Mouse (Mus musculus): ENCODE results near the gene Gm20547. TPM values are rescaled to one million over a fixed set of nuclear protein-coding genes. Genes with fewer than 3 reads are reported as not detected.
A peak's percentile ranks its signal among the peaks of the same experiment; 100 is the strongest.

The Gm20547 gene
- polyA plus RNA-seq, 1 experiment = not detected

GRCm38 (mm10) chr17:34861704-34862415 is 20.0 kb downstream of the Gm20547 start:
- DNase-seq = no peak

DNA sequence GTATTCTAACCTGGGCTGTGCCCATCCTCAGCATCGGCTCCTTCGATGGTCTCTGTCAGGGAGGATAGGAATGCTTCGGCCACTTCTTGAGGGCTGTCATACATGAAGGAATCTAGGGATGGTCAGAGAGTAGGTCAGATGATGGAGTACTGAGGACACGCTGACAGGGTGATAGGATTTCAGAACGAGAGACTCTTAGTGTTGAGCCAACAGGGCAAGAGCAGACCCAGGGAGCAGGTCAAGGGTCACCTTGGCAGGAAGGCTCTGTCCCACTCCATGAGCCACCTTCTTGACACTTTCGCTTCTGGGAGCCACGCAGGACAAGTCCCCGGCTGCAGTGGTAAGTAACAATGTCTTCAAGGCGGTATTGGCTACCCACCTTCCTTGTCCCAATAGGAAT is 21.3 kb downstream of the Gm20547 start:
- DNase-seq = no peak
- Histone ChIP-seq H3K4me1 (ENCODE audit: control insufficient read depth, insufficient read depth, low read length) (no peaks in the 10 kb centered on the region), H3K4me3 (replicated peaks; ENCODE audit: extremely low read depth, low read depth, low read length) (no peak overlapping the region)
- TF ChIP-seq POLR2A (IDR thresholded peaks at IDR 0.05; ENCODE audit: borderline replicate concordance, extremely low read depth, low read depth, low read length) (no peak), CTCF (IDR thresholded peaks at IDR 0.05; ENCODE audit: insufficient read depth, low read length) (no peak)
- 80% methylated on average over 9 of the region's 9 CpGs for WGBS

More at GRCm38 (mm10) chr17:34861704-34862415, 20.0 kb downstream of the Gm20547 start:
- no peak for TF ChIP-seq CTCF (IDR thresholded peaks at IDR 0.05; ENCODE audit: insufficient read depth, low read length)
- TF ChIP-seq POLR2A (IDR thresholded peaks at IDR 0.05; ENCODE audit: borderline replicate concordance, extremely low read depth, low read depth, low read length) = no peak
- WGBS = 53% methylated on average over 13 of the region's 13 CpGs
- H3K4me3 ChIP-seq (replicated peaks; ENCODE audit: extremely low read depth, low read depth, low read length) = no peak overlapping the region
- no peaks in the 10 kb centered on the region for H3K4me1 ChIP-seq (ENCODE audit: control insufficient read depth, insufficient read depth, low read length)

- Histone ChIP-seq H3K4me1 (ENCODE audit: control insufficient read depth, insufficient read depth, low read length) (no peaks in the 10 kb centered on the region), H3K4me3 (replicated peaks; ENCODE audit: extremely low read depth, low read depth, low read length) (no peak overlapping the region)
- no peak for DNase-seq
- 68% methylated on average over 4 of the region's 4 CpGs for WGBS
- TF ChIP-seq POLR2A (IDR thresholded peaks at IDR 0.05; ENCODE audit: borderline replicate concordance, extremely low read depth, low read depth, low read length) (no peak), CTCF (IDR thresholded peaks at IDR 0.05; ENCODE audit: insufficient read depth, low read length) (no peak)
Measured at GRCm38 (mm10) chr17:34858670-34859069, 23.2 kb downstream of the Gm20547 start.

- 37% methylated on average over 3 of the region's 3 CpGs for WGBS
- Histone ChIP-seq H3K4me3 (replicated peaks; ENCODE audit: extremely low read depth, low read depth, low read length) (no peak overlapping the region), H3K4me1 (ENCODE audit: control insufficient read depth, insufficient read depth, low read length) (no peaks in the 10 kb centered on the region)
- DNase-seq = peak; percentile 49
- TF ChIP-seq CTCF (IDR thresholded peaks at IDR 0.05; ENCODE audit: insufficient read depth, low read length) = peak; percentile 81
- no peak for TF ChIP-seq POLR2A (IDR thresholded peaks at IDR 0.05; ENCODE audit: borderline replicate concordance, extremely low read depth, low read depth, low read length)
Measured at GRCm38 (mm10) chr17:34855825-34856224, 26.0 kb downstream of the Gm20547 start.

- Histone ChIP-seq H3K4me3 (replicated peaks; ENCODE audit: extremely low read depth, low read depth, low read length) (no peak overlapping the region), H3K4me1 (ENCODE audit: control insufficient read depth, insufficient read depth, low read length) (no peaks in the 10 kb centered on the region)
- no peak for TF ChIP-seq CTCF (IDR thresholded peaks at IDR 0.05; ENCODE audit: insufficient read depth, low read length)
- no peak for TF ChIP-seq POLR2A (IDR thresholded peaks at IDR 0.05; ENCODE audit: borderline replicate concordance, extremely low read depth, low read depth, low read length)
- DNase-seq = no peak
- WGBS = 63% methylated on average over 3 of the region's 3 CpGs
Measured at GRCm38 (mm10) chr17:34854761-34855160, 27.1 kb downstream of the Gm20547 start.

DNA sequence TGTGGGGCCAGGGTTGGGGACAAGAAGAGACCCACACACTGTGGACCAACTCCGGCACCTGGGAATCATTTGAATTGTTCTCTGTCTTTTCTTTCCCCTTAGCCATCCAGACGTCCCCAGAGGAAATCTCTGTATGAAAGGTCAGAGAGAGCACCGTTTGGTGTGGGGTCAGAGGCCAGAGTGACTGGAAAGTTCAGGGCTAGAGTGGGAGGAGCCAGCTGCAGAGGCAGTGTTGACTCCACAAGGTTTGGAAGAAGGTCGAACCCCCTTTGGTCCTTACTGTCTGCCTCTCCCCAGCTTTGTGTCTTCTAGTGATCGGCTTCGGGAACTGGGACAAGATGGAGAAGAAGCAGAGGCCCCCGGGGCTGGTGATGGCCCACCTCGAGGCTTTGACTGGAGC is 28.3 kb downstream of the Gm20547 start:
- WGBS = 78% methylated on average over 8 of the region's 8 CpGs
- TF ChIP-seq CTCF (IDR thresholded peaks at IDR 0.05; ENCODE audit: insufficient read depth, low read length) (no peak), POLR2A (IDR thresholded peaks at IDR 0.05; ENCODE audit: borderline replicate concordance, extremely low read depth, low read depth, low read length) (no peak)
- Histone ChIP-seq H3K4me3 (replicated peaks; ENCODE audit: extremely low read depth, low read depth, low read length) (no peak overlapping the region), H3K4me1 (ENCODE audit: control insufficient read depth, insufficient read depth, low read length) (0 out of 2 replicates have a peak, but pooled peaks cover 3% of the 10 kb centered on the region)
- no peak for DNase-seq

DNA sequence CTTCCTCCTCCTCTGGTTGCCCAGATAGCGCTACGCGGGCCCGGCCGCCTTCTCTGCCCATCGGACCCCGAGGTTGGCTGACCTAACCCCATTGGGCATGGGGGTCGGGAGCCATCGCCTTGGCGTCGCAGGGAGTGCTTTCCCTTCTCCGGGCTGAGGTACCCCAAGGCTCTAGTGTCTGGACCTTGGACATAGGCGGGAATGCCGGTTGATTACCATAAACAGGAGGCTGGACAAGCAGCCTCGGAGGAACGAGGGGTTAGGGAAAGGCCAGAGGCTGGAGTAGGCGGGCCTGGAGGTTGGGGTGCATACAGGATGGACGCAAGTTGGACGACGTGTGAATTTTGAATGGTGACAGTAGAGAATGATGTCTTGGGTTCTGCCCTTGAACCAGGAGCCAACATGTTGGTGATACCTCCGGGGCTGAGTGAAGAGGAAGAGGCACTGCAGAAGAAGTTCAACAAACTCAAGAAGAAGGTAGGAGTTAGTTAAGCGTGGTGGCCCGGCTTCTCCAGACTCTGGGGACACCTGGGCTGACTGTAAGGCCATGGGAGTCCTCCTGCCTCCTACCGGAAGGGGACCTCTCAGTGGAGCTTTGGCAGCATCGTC is 31.2 kb downstream of the Gm20547 start:
- peak overlapping the region; percentile 72 for H3K4me3 ChIP-seq (replicated peaks; ENCODE audit: extremely low read depth, low read depth, low read length)
- DNase-seq = no peak
- TF ChIP-seq CTCF (IDR thresholded peaks at IDR 0.05; ENCODE audit: insufficient read depth, low read length) (no peak), POLR2A (IDR thresholded peaks at IDR 0.05; ENCODE audit: borderline replicate concordance, extremely low read depth, low read depth, low read length) (no peak)
- WGBS = 1% methylated on average over 25 of the region's 25 CpGs
- H3K4me1 ChIP-seq (ENCODE audit: control insufficient read depth, insufficient read depth, low read length) = 0 out of 2 replicates have a peak, but pooled peaks cover 3% of the 10 kb centered on the region

DNA sequence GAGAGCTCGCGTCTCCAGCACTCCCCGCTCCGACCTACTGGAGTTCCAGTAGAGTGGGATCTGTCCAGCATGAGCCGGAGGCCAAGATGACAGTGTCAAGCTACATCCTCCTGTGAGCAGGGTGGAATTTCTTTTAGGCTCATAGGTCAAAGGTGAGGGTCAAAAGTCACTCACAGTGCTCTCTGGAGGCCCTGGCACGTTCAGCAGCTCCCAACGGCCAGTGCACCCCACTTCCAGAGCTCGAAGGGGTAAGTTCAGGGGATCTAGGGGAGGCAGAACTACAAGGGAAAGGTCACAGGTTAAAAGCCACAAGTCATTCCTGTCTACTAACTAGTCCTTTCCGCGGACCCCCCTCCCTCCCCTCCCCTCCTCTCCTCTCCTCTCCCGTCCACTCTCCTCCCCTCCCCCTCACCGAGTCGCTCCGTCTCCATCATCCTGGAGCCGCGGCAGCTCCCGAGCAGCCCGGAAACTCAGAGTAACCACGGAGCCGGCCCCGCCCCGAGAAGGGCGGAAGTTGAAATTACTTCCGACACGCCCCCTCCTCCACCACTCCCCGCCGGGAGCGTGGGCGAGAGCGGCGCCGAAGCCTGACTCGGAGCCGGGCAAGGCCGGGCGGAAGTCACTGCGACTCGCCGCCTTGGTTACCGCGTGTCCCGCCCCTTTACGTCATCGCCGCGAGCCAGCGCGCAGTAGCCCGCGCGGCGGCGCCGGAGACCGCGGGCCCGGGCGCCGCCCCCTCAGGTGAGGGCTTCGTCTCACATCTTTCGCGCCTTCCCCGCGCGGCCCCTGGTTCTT is 31.9 kb downstream of the Gm20547 start, which contains the start of the genes Skiv2l and Nelfe:
Gene Skiv2l (minus strand): TSS at position 489 of the 795 bp plus-strand sequence.
Gene Nelfe (plus strand): TSS at position 670 of the 795 bp plus-strand sequence.
- TF ChIP-seq POLR2A (IDR thresholded peaks at IDR 0.05; ENCODE audit: borderline replicate concordance, extremely low read depth, low read depth, low read length) (peak; percentile 15; the same call in 1 of the 2 replicates), CTCF (IDR thresholded peaks at IDR 0.05; ENCODE audit: insufficient read depth, low read length) (no peak)
- WGBS = under 1% methylated on average over 65 of the region's 65 CpGs
- DNase-seq = peak; percentile 98
- H3K4me3 ChIP-seq (replicated peaks; ENCODE audit: extremely low read depth, low read depth, low read length) = peak within 1 kb of the TSS; percentile 78
- 0 out of 2 replicates have a peak, but pooled peaks cover 3% of the 10 kb centered on the region for H3K4me1 ChIP-seq (ENCODE audit: control insufficient read depth, insufficient read depth, low read length)

DNA sequence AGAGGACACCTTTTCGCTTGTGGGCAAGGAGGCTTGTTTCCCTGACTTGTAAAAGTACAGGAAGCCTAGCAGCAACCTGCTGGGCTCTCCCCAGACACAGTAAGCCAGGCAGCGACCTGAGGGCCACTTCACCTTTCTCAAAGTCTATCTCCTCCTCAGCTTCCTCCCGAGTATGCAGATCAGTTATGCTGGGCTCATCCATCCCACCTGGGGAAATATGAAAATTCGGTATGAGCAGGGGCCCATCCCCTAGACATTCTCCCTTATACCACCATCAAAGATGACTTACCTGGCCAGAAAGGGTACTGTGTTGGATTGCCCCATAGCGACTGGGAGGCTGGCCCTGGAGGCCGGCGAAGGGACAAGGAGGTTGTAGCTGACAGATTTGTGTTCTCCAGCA is 34.2 kb downstream of the Gm20547 start:
- TF ChIP-seq POLR2A (IDR thresholded peaks at IDR 0.05; ENCODE audit: borderline replicate concordance, extremely low read depth, low read depth, low read length) = no peak
- TF ChIP-seq CTCF (IDR thresholded peaks at IDR 0.05; ENCODE audit: insufficient read depth, low read length) = no peak
- 0 out of 2 replicates have a peak, but pooled peaks cover 3% of the 10 kb centered on the region for H3K4me1 ChIP-seq (ENCODE audit: control insufficient read depth, insufficient read depth, low read length)
- no peak overlapping the region for H3K4me3 ChIP-seq (replicated peaks; ENCODE audit: extremely low read depth, low read depth, low read length)
- WGBS = 92% methylated on average over 7 of the region's 7 CpGs
- DNase-seq = no peak

All from lung, adult 2 months (tissue).